Mouse (Mus musculus) G1E-ER4 (cell line): Measurements from ENCODE around the gene Ggnbp2. TPM values are rescaled to one million over a fixed set of nuclear protein-coding genes. Genes with fewer than 3 reads are reported as not detected.

Experiments used
- GATA1 ChIP-seq: IDR thresholded peaks from one replicate; pipeline ENCODE4 v1.8.0; 2012; ENCODE audit warnings: low read length, inconsistent platforms
- polyA plus RNA-seq: library from polyadenylated mRNA; stranded (reverse); fragments of >175 nt; gene quantifications from 2 replicates; pipeline ENCODE4 v1.2.3, GENCODE M21; 2012

Ggnbp2 gene
- polyA plus RNA-seq, 1 experiment, result 164 TPM

DNA sequence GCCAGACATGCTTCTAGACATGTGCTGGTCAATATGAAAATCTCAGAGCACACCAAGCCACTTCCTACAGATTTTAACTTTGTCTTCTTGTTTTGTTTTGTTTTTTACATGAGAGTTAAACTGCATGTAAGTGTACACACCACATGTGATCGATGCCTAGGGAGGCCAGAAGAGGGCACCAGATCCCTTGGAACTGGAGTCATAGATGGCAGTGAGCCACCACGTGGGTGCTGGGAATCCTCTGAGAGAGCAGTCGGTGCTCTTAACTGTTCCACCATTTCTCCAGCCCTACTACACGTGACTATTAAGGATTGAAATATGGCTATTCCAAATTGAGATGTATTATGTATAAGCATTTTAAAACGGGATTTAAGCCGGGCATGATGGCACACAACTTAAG lies 53.3 kb downstream of the Ggnbp2 start:
- no peak for TF ChIP-seq GATA1

DNA sequence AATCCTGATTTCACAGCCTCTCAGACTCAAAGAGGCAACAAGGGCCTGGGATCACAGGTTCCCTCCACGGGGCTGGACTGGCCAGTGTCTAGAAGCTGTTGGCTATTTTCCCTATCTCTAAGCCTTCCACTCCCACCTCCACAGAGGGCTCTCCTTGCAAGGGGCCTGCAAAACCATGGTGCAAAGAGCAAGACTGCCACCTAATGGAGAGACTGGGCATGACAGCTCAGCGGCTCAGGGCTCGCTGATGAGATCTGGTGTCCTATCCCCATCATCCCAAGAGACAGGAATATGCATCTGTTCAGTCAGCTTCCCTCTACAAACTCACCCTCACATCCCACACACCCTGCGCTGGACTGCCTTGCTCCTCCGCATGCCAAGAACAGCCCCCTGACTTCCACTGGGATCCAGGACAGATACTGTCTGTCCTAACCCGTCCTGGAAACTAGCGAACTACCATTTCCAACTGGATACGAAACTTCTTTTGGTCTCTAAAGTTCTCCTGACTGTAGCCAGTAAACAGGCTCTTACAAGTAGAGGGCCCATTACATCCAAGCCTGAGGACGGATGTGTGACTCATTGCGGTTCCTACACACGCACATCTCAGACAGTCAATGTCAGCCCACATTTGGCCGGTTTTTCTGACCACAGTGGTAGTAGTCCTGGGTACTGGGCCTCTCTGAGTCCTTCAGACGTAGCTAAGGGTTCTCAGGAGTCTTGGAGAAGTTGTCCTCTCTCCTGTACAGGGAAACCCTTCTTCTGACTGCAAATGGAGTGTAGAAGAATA lies 56.7 kb downstream of the Ggnbp2 start:
- TF ChIP-seq GATA1, result no peak

DNA sequence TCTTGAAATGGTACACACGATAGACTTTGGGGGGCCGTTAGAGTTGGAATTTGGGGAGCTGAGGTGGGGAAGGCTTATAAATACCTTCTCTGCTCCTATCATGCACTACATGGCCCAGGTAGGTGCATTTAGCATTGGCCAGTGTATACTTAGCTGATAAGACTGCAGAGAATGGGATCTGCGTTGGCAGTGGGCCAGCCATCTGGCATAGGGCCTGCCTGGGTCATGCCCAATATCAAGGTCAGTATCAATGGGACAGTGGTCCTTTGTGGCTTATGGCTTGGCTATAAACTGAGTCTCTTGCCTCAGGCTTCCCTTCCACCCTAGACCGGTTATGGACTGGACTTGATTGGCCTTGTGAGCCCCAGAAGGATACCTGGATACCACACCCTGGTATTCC lies 66.2 kb downstream of the Ggnbp2 start:
- TF ChIP-seq GATA1, result no peak

- TF ChIP-seq GATA1, result no peak
Measured at GRCm38 (mm10) chr11:84797627-84798353, 72.8 kb downstream of the Ggnbp2 start.

DNA sequence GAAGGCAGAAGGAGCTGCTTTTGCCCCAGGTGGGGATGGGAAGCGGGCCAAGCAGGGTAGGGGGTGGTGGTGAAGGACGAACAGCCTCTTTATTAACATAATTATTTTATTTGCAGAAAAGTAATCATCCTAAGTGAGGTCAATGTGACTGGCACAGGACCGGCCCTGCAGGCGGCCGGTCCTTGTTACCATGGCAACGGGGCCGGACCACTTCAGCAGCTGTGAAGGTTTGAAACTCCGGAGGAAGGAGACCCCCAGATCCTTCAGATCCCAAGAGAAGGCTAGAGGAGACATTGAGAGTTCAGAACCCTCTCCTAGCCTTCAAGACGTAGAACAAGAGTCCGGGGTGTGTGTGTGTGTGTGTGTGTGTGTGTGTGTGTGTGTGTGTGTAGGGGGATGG lies 73.6 kb downstream of the Ggnbp2 start:
- no peak for TF ChIP-seq GATA1

- no peak for TF ChIP-seq GATA1
Measured at GRCm38 (mm10) chr11:84794496-84795113, 76.0 kb downstream of the Ggnbp2 start.

DNA sequence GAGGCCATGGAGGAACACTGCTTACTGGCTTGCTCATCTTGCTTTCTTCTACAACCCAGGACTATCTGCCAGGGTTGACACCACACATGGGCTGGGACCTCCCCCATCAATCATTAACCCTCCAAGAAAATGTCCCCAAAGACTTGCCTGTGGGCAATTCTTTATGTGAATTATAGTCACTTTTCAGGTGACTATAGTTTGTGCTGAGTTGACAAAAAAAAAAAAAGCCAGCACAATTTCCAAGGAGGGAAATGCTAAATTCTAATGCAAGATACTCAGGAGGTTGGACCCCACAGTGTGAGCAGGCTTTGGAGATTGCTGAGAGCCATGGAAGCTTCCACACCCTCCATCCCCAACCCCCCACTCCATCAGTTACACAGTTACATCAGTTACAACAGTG lies 77.1 kb downstream of the Ggnbp2 start:
- no peak for TF ChIP-seq GATA1

GRCm38 (mm10) chr11:84790383-84790782 lies 80.2 kb downstream of the Ggnbp2 start:
- no peak for TF ChIP-seq GATA1

Other genes starting within 250 kb of the Ggnbp2 start
- gene Mrm1, start 51.3 kb downstream of the Ggnbp2 start, polyA plus RNA-seq, result 8.5 and 9.2 TPM in 2 replicates
- 10.5 and 11.6 TPM in 2 replicates for gene Dhrs11, start 41.8 kb downstream of the Ggnbp2 start, polyA plus RNA-seq
- 22.4 and 26.4 TPM in 2 replicates for gene Myo19, start 9.3 kb upstream of the Ggnbp2 start, polyA plus RNA-seq
- gene Pigw, start 9.5 kb upstream of the Ggnbp2 start, polyA plus RNA-seq, result 2.8 and 3.8 TPM in 2 replicates
- gene Znhit3, start 45.5 kb upstream of the Ggnbp2 start, polyA plus RNA-seq, result 1.4 and 1.6 TPM in 2 replicates
- not detected in 2 replicates for gene Car4, start 87.0 kb upstream of the Ggnbp2 start, polyA plus RNA-seq